Mouse (Mus musculus) intestine, postnatal 0 days (tissue): ENCODE results near the gene Rbm19. TPM values are rescaled to one million over a fixed set of nuclear protein-coding genes. Genes with fewer than 3 reads are reported as not detected.
A peak's percentile ranks its signal among the peaks of the same experiment; 100 is the strongest.

Experiments used
- ATAC-seq: fragments of 200-750 bp; cut with Nextera tagmentation; 2 replicates; pipeline ENCODE4 v1.8.0; 2017; ENCODE audit warnings: mild to moderate bottlenecking, moderate TSS enrichment, moderate library complexity
- H3K27ac ChIP-seq: fragments of 300-500 bp; sonication (generic); 2 replicates; pipeline ENCODE4 v1.5.1; 2014; ENCODE audit warnings: mild to moderate bottlenecking, low read depth, low read length, moderate library complexity
- H3K27me3 ChIP-seq: fragments of 300-500 bp; sonication (generic); replicated peaks from 2 replicates; pipeline ENCODE4 v1.6.1; 2014; ENCODE audit warnings: low read length, mixed read lengths; ENCODE audit not compliant: control insufficient read depth, insufficient read depth
- H3K36me3 ChIP-seq: fragments of 300-500 bp; sonication (generic); 2 replicates; pipeline ENCODE4 v1.6.1; 2014; ENCODE audit warnings: mild to moderate bottlenecking, moderate library complexity; ENCODE audit not compliant: control insufficient read depth, insufficient read depth
- H3K4me1 ChIP-seq: fragments of 300-500 bp; sonication (generic); replicated peaks from 2 replicates; pipeline ENCODE4 v1.6.1; 2014; ENCODE audit warnings: antibody characterized with exemption, low read length, mixed read lengths; ENCODE audit not compliant: control insufficient read depth, insufficient read depth
- H3K4me2 ChIP-seq: fragments of 300-500 bp; sonication (generic); replicated peaks from 2 replicates; pipeline ENCODE4 v1.6.1; 2014; ENCODE audit warnings: low read depth, mild to moderate bottlenecking, moderate library complexity
- H3K4me3 ChIP-seq: fragments of 300-500 bp; sonication (generic); 2 replicates; pipeline ENCODE4 v1.5.1; 2014; ENCODE audit warnings: low read depth, low read length
- H3K9ac ChIP-seq: fragments of 300-500 bp; sonication (generic); 2 replicates; pipeline ENCODE4 v1.6.1; 2014; ENCODE audit warnings: mild to moderate bottlenecking, low read depth, low read length
- H3K9me3 ChIP-seq: fragments of 300-500 bp; sonication (generic); 2 replicates; pipeline ENCODE4 v1.6.1; 2016; ENCODE audit warnings: mixed run types; ENCODE audit not compliant: control insufficient read depth
- CTCF ChIP-seq: sonication (generic); IDR thresholded peaks from 2 replicates; pipeline ENCODE4 v1.5.1; 2016; ENCODE audit warnings: low read depth, mild to moderate bottlenecking, control low read depth, antibody characterized with exemption, moderate library complexity
- WGBS: fragments of 180-500 bp; shearing (Covaris S2); extraction: QIAGEN DNeasy Blood & Tissue Kit; methylation state at CpG from one replicate; pipeline ENCODE4 v1.1.7; 2014; 5-methylcytosine and 5-hydroxymethylcytosine counted together
- polyA plus RNA-seq: library from polyadenylated mRNA; unstranded; fragments of >200 nt; fragmentation: Nextera tagmentation; extraction: Ambion mirVana; gene quantifications from 2 replicates; pipeline ENCODE4 v1.2.1, GENCODE M21; 2015

Rbm19 gene
- 12.0 and 14.9 TPM in 2 replicates for polyA plus RNA-seq

DNA sequence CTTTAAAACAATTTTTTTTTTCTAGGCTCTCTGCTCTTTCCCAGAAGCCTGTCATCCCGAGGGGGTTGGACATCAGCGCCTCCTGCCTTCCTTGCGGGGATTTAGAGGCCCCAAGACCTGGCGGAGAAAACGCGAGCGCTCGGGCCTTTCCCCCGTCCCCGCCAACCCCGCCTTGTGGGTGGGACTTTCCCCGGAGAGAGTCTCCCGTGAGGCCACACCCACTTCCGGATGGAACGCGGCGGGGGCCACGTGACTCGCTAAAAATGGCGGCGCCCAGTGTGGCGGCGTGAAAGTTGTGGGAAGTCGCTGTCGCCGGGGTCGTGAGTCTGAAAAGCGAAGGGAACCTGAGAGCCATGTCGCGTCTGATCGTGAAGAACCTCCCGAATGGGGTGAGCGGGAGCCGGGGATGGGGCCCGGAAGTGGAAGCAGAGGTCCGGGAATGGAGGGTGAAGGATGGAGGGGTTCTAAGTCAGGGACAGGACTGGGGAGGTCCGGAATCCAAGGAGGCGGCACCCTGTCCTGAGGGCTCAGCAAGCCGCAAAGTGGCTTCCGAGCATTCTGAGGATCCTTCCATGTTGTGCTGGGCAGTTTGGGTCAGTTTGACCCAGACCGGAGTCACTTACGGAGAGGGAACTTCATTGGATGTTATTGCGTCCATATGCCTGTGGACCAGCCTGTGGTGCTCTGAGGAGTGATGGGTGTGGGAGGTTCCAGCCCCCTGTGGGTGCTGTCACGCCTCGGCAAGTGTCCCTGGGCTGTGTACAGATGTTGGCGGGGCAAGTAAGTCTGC, at the start of gene Rbm19:
Gene Rbm19, plus strand, starts transcription at position 205 of the 790 bp plus-strand sequence.
- peak; percentile 61 for TF ChIP-seq CTCF
- H3K4me1 ChIP-seq: 0 out of 2 replicates have a peak, but pooled peaks cover 2% of the 10 kb centered on the region
- ATAC-seq: peak; percentile 83
- no peaks in the 10 kb centered on the region for H3K9me3 ChIP-seq
- H3K27me3 ChIP-seq: 0 out of 2 replicates have a peak, but pooled peaks cover 4% of the 10 kb centered on the region
- H3K4me3 ChIP-seq: peak within 1 kb of the TSS; percentile 78
- peak within 1 kb of the TSS; percentile 51 for H3K9ac ChIP-seq
- under 1% methylated on average over 46 of the region's 46 CpGs for WGBS
- H3K36me3 ChIP-seq: 0 out of 2 replicates have a peak, but pooled peaks cover 11% of the 10 kb centered on the region
- H3K27ac ChIP-seq: no peak within 1 kb of the TSS
- peak within 1 kb of the TSS; percentile 94 for H3K4me2 ChIP-seq

DNA sequence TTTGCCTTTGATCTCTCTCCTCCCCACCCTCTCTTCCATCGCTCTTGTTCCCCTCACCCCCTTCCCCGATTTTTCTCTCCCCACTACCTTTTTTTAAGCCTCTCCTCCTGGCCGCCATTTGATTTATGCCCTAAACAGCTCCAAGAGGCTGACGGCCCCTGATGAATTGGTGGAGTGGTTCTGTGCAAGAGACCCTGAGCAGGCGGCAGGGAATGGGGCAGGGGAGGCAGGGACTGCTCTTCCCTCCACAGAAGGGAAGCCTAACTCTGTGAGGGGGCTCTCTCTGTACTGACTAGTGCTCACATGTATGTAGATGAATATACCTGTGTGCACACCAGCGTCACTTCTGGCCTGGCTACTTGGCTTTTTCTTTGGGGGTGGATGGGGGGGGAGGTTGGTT, 49.0 kb upstream of the Rbm19 start:
- Histone ChIP-seq H3K9ac (no peak overlapping the region), H3K36me3 (no peaks in the 10 kb centered on the region), H3K9me3 (no peaks in the 10 kb centered on the region), H3K4me3 (no peak overlapping the region), H3K27me3 (no peaks in the 10 kb centered on the region; the same call in 1 of the 2 replicates), H3K27ac (no peak overlapping the region), H3K4me1 (no peaks in the 10 kb centered on the region), H3K4me2 (no peak overlapping the region)
- 25% methylated on average over 6 of the region's 6 CpGs for WGBS
- no peak for ATAC-seq
- no peak for TF ChIP-seq CTCF

DNA sequence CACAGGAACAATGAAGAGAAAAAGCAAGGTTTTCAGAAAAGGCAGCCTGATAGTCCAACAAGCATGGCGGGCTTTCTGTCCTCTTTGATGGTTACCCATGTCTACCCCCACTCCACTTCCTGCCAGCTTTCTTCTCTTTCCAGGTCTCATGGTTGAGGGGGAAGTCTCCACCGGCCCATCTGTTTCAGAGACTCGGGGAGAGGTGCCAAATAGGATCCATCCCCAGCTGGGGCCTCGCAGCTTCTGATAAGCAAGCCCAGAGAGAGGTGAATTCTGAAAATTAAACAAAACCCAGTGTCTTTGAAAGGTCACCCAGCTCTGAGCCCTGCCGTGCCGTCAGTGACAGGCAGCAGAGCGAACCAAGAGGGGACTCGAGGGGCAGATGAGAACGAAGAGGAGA, 42.2 kb upstream of the Rbm19 start:
- no peak overlapping the region for H3K27ac ChIP-seq
- H3K4me3 ChIP-seq: no peak overlapping the region
- H3K9ac ChIP-seq: no peak overlapping the region
- H3K9me3 ChIP-seq: no peaks in the 10 kb centered on the region
- WGBS: 38% methylated on average over 9 of the region's 9 CpGs
- ATAC-seq: no peak
- no peak overlapping the region for H3K4me2 ChIP-seq
- no peaks in the 10 kb centered on the region for H3K4me1 ChIP-seq
- TF ChIP-seq CTCF: no peak
- H3K27me3 ChIP-seq: no peaks in the 10 kb centered on the region
- H3K36me3 ChIP-seq: no peaks in the 10 kb centered on the region

DNA sequence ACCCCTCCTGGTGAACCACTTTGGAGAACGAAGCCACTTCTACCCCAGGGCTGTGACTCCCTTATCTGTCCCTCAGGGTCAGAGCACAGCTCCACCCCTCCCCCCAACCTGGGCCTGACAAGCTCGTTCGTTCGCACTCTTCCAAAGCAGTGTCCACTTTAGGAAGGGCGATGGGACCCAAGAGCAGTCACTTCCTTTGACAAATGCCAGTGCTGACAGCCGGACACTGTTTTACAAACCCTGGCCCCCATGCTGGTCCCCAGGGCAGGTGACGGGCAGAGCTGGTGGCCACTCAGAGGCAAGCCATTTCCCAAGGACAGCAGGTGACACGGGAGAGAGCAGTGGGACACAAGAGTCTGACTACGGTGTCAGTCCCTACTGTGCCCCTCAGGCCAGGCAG, 36.2 kb upstream of the Rbm19 start:
- no peak overlapping the region for H3K4me3 ChIP-seq
- no peaks in the 10 kb centered on the region for H3K27me3 ChIP-seq
- H3K9ac ChIP-seq: no peak overlapping the region
- no peak overlapping the region for H3K4me2 ChIP-seq
- WGBS: 31% methylated on average over 9 of the region's 9 CpGs
- no peaks in the 10 kb centered on the region for H3K9me3 ChIP-seq
- TF ChIP-seq CTCF: no peak
- H3K4me1 ChIP-seq: no peaks in the 10 kb centered on the region
- H3K36me3 ChIP-seq: no peaks in the 10 kb centered on the region
- ATAC-seq: no peak
- no peak overlapping the region for H3K27ac ChIP-seq

DNA sequence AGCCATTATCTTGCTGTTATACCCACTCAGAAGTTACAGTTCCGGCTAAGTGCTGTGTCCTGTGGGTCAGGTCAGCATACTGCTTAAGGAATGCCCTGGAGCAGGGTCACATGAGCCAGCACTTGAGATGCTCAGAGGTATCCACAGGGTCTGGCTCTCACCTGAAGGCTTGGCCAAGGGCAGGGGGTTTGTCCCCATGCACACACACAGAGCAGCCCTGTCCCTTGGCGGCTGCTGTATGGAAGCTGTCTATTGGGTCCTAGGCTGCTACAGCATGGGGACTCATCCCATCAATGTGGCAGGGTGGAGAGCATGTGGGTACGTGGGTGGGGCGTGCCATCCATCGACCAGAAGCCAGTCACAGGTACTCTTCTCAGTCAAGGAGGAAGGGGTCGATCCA, 35.8 kb upstream of the Rbm19 start:
- no peak overlapping the region for H3K4me3 ChIP-seq
- no peak for TF ChIP-seq CTCF
- no peak overlapping the region for H3K4me2 ChIP-seq
- no peak overlapping the region for H3K27ac ChIP-seq
- 78% methylated on average over 6 of the region's 6 CpGs for WGBS
- no peaks in the 10 kb centered on the region for H3K36me3 ChIP-seq
- H3K9ac ChIP-seq: no peak overlapping the region
- no peaks in the 10 kb centered on the region for H3K4me1 ChIP-seq
- no peaks in the 10 kb centered on the region for H3K9me3 ChIP-seq
- ATAC-seq: no peak
- H3K27me3 ChIP-seq: no peaks in the 10 kb centered on the region

DNA sequence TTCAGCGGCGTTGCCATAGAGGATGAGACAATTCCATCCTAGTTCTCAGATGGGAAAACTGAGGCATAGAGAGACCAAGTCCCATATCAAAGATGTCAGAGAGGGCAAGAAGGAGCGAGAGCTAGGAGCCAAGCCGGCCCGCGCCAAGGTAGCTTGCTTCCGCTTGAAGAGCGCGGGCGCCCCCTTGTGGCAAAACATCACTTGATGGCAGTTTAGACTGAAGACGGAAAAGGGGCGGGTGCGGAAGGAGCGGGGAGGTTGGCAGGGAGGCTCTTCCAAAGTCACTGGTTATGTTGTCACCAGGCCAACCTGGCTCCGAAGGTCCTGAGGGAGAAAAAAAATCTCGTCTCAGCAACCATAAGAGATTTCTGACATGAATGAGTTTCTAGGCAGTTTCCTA, 27.7 kb upstream of the Rbm19 start:
- no peak overlapping the region for H3K27ac ChIP-seq
- H3K9ac ChIP-seq: no peak overlapping the region
- no peak for ATAC-seq
- WGBS: under 1% methylated on average over 16 of the region's 16 CpGs
- no peaks in the 10 kb centered on the region for H3K9me3 ChIP-seq
- 0 out of 2 replicates have a peak, but pooled peaks cover 11% of the 10 kb centered on the region for H3K27me3 ChIP-seq
- H3K36me3 ChIP-seq: no peaks in the 10 kb centered on the region
- TF ChIP-seq CTCF: peak; percentile 99
- H3K4me2 ChIP-seq: no peak overlapping the region
- no peak overlapping the region for H3K4me3 ChIP-seq
- no peaks in the 10 kb centered on the region for H3K4me1 ChIP-seq
